ENCODE assay signal across 11 mouse cellular contexts in genomic region chr11:95716136-95716535, GRCm38 (mm10). TPM values are rescaled to one million over a fixed set of nuclear protein-coding genes. Genes with fewer than 3 reads are reported as not detected.
DNase-seq lines count a peak whose midpoint lies in the region; ATAC-seq and TF ChIP-seq lines count a peak whose summit lies in the region.
"Had no signal": no experiment of that assay in that cellular context is flagged by ENCODE, and none has a peak within 500 bp of the region (broad histone marks: within the 10 kb centered on the region; RNA-seq: fewer than 3 reads in every experiment).

No protein-coding gene starts in this region.

- TF ChIP-seq POLR2A in ES-Bruce4 (IDR thresholded peaks at IDR 0.05; ENCODE audit: insufficient read depth, low read length) = no peak

- ATAC-seq in forebrain, postnatal 0 days = no peak
- no peak for ATAC-seq in forebrain, embryonic 12.5 days (ENCODE audit: low FRiP score)

- H3K4me1 ChIP-seq in forebrain, postnatal 0 days (ENCODE audit: insufficient read depth) = peaks cover 25% of the 10 kb centered on the region
- H3K4me1 ChIP-seq in forebrain, embryonic 12.5 days = peaks cover 29% of the 10 kb centered on the region
- H3K4me1 ChIP-seq in ES-Bruce4 (ENCODE audit: control insufficient read depth, insufficient read depth, low read length) = peaks cover 2% of the 10 kb centered on the region

- 0 out of 2 replicates have a peak overlapping the region, but pooled peaks have one; percentile 86 for H3K4me2 ChIP-seq in forebrain, postnatal 0 days (ENCODE audit: low read depth)
- H3K4me2 ChIP-seq in forebrain, embryonic 12.5 days = no peak overlapping the region
- H3K4me2 ChIP-seq: embryonic facial prominence, embryonic 15.5 days had no signal

- intact Hi-C loops in left cerebral cortex, postnatal 14 days (cut with DNase I) = loop anchor here (2.0 kb wide), 1 partner anchor 33 kb away; no protein-coding TSS in a partner anchor
- intact Hi-C loops in left cerebral cortex, postnatal 4 days (cut with DNase I) = no loop called here

- no peaks in the 10 kb centered on the region for H3K36me3 ChIP-seq in forebrain, postnatal 0 days (ENCODE audit: insufficient read depth)
- no peaks in the 10 kb centered on the region for H3K36me3 ChIP-seq in forebrain, embryonic 12.5 days (replicated peaks)
- H3K36me3 ChIP-seq in ES-Bruce4 (ENCODE audit: control insufficient read depth, insufficient read depth, low read length, poor library complexity, severe bottlenecking) = no peaks in the 10 kb centered on the region
- H3K36me3 ChIP-seq: embryonic facial prominence, embryonic 15.5 days; limb, embryonic 12.5 days had no signal

- TF ChIP-seq EP300 in ES-Bruce4 (IDR thresholded peaks at IDR 0.05; ENCODE audit: insufficient read depth, low read depth, low read length) = peak; percentile 54; the same call in 1 of the 2 replicates

- H3K4me3 ChIP-seq in forebrain, postnatal 0 days (ENCODE audit: low read depth, low read length) = no peak overlapping the region
- no peak overlapping the region for H3K4me3 ChIP-seq in forebrain, embryonic 12.5 days (replicated peaks)
- peak overlapping the region; percentile 53 for H3K4me3 ChIP-seq in ES-Bruce4 (ENCODE audit: low read depth, low read length)
- H3K4me3 ChIP-seq: embryonic facial prominence, embryonic 15.5 days; limb, embryonic 12.5 days had no signal

- no peak overlapping the region for H3K27ac ChIP-seq in forebrain, postnatal 0 days (ENCODE audit: low read depth, low read length)
- no peak overlapping the region for H3K27ac ChIP-seq in forebrain, embryonic 12.5 days
- H3K27ac ChIP-seq in ES-Bruce4 (ENCODE audit: insufficient read depth, low read length) = 0 out of 2 replicates have a peak overlapping the region, but pooled peaks have one; percentile 1
- H3K27ac ChIP-seq: embryonic facial prominence, embryonic 15.5 days; limb, embryonic 12.5 days had no signal

- no peak for TF ChIP-seq CTCF in forebrain, postnatal 0 days (IDR thresholded peaks at IDR 0.05; ENCODE audit: low read depth)
- TF ChIP-seq CTCF in ES-Bruce4 (IDR thresholded peaks at IDR 0.05; ENCODE audit: low read depth, low read length) = no peak

- peak overlapping the region; percentile 18; the same call in 1 of the 2 replicates for H3K9ac ChIP-seq in forebrain, postnatal 0 days
- no peak overlapping the region for H3K9ac ChIP-seq in forebrain, embryonic 12.5 days
- H3K9ac ChIP-seq in ES-Bruce4 (ENCODE audit: low read depth, poor library complexity, severe bottlenecking) = no peak overlapping the region
- H3K9ac ChIP-seq: embryonic facial prominence, embryonic 15.5 days; limb, embryonic 12.5 days had no signal

- WGBS in forebrain, postnatal 0 days = 28% methylated on average over 8 of the region's 8 CpGs
- WGBS in forebrain, embryonic 12.5 days = 69% methylated on average over 8 of the region's 8 CpGs

- no peaks in the 10 kb centered on the region for H3K27me3 ChIP-seq in forebrain, postnatal 0 days (ENCODE audit: insufficient read depth, low read length)
- no peaks in the 10 kb centered on the region for H3K27me3 ChIP-seq in forebrain, embryonic 12.5 days
- no peaks in the 10 kb centered on the region for H3K27me3 ChIP-seq in ES-Bruce4 (ENCODE audit: control insufficient read depth, insufficient read depth, low read length, poor library complexity, severe bottlenecking)
- H3K27me3 ChIP-seq: embryonic facial prominence, embryonic 15.5 days; limb, embryonic 12.5 days had no signal

- peak; percentile 13 for DNase-seq in forebrain, postnatal 0 days
- DNase-seq in left cerebral cortex, postnatal 14 days (ENCODE audit: low spot score in 2 of 2) = peak; percentile 9 to 10
- no peak for DNase-seq in left cerebral cortex, postnatal 4 days
- peak; percentile 32 for DNase-seq in ZHBTc4 (ENCODE audit: low read depth, low spot score)
- no peak for DNase-seq in lung, postnatal 25 days (ENCODE audit: low spot score)
- DNase-seq: kidney, adult 8-10 months; lung, postnatal 36 days had no signal

- H3K9me3 ChIP-seq in forebrain, postnatal 0 days (ENCODE audit: low read length) = no peaks in the 10 kb centered on the region
- no peaks in the 10 kb centered on the region for H3K9me3 ChIP-seq in forebrain, embryonic 12.5 days
- H3K9me3 ChIP-seq in ES-Bruce4 (replicated peaks; ENCODE audit: control insufficient read depth, insufficient read depth, low read length, poor library complexity, severe bottlenecking) = no peaks in the 10 kb centered on the region
- H3K9me3 ChIP-seq: embryonic facial prominence, embryonic 15.5 days; limb, embryonic 12.5 days had no signal

RNA-seq across cellular contexts. Expression of gene Zfp652, which starts 3.7 kb away (rescaled TPM):
- total RNA-seq in forebrain, postnatal 0 days (2014; rRNA removed) = 22.3 and 29.4 TPM in 2 replicates
- polyA plus RNA-seq in forebrain, postnatal 0 days (2015; fragmentation: Nextera tagmentation; extraction: Ambion mirVana) = 11.5 and 16.5 TPM in 2 replicates
- polyA plus RNA-seq in forebrain, embryonic 12.5 days (2016; fragmentation: Nextera tagmentation; extraction: Ambion mirVana) = 27.6 and 30.0 TPM in 2 replicates
- total RNA-seq in left cerebral cortex, postnatal 14 days (2021) = 10 to 100 TPM; 40.3 to 40.6 TPM
- total RNA-seq in left cerebral cortex, postnatal 4 days (2021) = 10 to 100 TPM; 50.8 to 53.1 TPM
- polyA plus RNA-seq in ES-Bruce4 (2011; ENCODE audit: insufficient read depth, insufficient read length, low read depth, missing spikeins) = 41.4 TPM in 2 replicates

RNA-seq across cellular contexts. Expression of gene B130006D01Rik, which starts 7.3 kb away (rescaled TPM):
- 1.9 and 2.5 TPM in 2 replicates for total RNA-seq in forebrain, postnatal 0 days (2014; rRNA removed)
- 0.10 and 0.47 TPM in 2 replicates for polyA plus RNA-seq in forebrain, postnatal 0 days (2015; fragmentation: Nextera tagmentation; extraction: Ambion mirVana)
- 1.4 and 2.3 TPM in 2 replicates for polyA plus RNA-seq in forebrain, embryonic 12.5 days (2016; fragmentation: Nextera tagmentation; extraction: Ambion mirVana)
- 1 to 10 TPM in 1 of 2 experiments, under 1 TPM in 1; 0.99 to 1.1 TPM for total RNA-seq in left cerebral cortex, postnatal 14 days (2021)
- 1 to 10 TPM; 1.8 to 2.2 TPM for total RNA-seq in left cerebral cortex, postnatal 4 days (2021)
- 2.3 and 3.9 TPM in 2 replicates for polyA plus RNA-seq in ES-Bruce4 (2011; ENCODE audit: insufficient read depth, insufficient read length, low read depth, missing spikeins)

RNA-seq across cellular contexts. Expression of gene Phb, which starts 49.4 kb away (rescaled TPM):
- 130 and 149 TPM in 2 replicates for total RNA-seq in forebrain, postnatal 0 days (2014; rRNA removed)
- 192 and 197 TPM in 2 replicates for polyA plus RNA-seq in forebrain, postnatal 0 days (2015; fragmentation: Nextera tagmentation; extraction: Ambion mirVana)
- polyA plus RNA-seq in forebrain, embryonic 12.5 days (2016; fragmentation: Nextera tagmentation; extraction: Ambion mirVana) = 169 and 182 TPM in 2 replicates
- total RNA-seq in left cerebral cortex, postnatal 14 days (2021) = 10 to 100 TPM; 82.5 to 86.3 TPM
- total RNA-seq in left cerebral cortex, postnatal 4 days (2021) = 100 to 1,000 TPM in 1 of 2 experiments, 10 to 100 TPM in 1; 96.0 to 104 TPM
- polyA plus RNA-seq in ES-Bruce4 (2011; ENCODE audit: insufficient read depth, insufficient read length, low read depth, missing spikeins) = 255 and 274 TPM in 2 replicates

Comparison
In these comparisons a context has a peak if more than half of its experiments do, and no peak if none do; other contexts are left out.
1. DNase-seq: peak in forebrain, postnatal 0 days (single experiment), left cerebral cortex, postnatal 14 days (2 of 2) and ZHBTc4 (single experiment); none in left cerebral cortex, postnatal 4 days (single experiment) and lung, postnatal 25 days (single experiment).